Comparison of ENCODE assay signal across 10 mouse cellular contexts in genomic region chr19:31279797-31280486, GRCm38 (mm10).
DNase-seq lines count a peak whose midpoint lies in the region; ATAC-seq and TF ChIP-seq lines count a peak whose summit lies in the region.
"Had no signal": no experiment of that assay in that cellular context is flagged by ENCODE, and none has a peak within 500 bp of the region (broad histone marks: within the 10 kb centered on the region; RNA-seq: fewer than 3 reads in every experiment).

No protein-coding gene starts in this region.

- in situ Hi-C loops in Patski (cut with MboI; ENCODE audit: low pct_unique_long_range_greater_than_20kb): no loop called here

- DNase-seq in kidney, adult 18-20 months: peak; percentile 10
- peak; percentile 10 for DNase-seq in Patski (ENCODE audit: low read depth, low spot score)
- DNase-seq in forebrain, postnatal 0 days: peak; percentile 45
- DNase-seq in layer of hippocampus, postnatal 36 days: peak; percentile 63 to 64
- no peak for DNase-seq in thymus, adult 18-20 months
- DNase-seq in limb, embryonic 10.5 days (ENCODE audit: low spot score): no peak

- POLR2A ChIA-PET in Patski (lab: Charles Lee): no interaction called here

- H3K9ac ChIP-seq in kidney, embryonic 16.5 days (replicated peaks; ENCODE audit: low read length): no peak overlapping the region
- H3K9ac ChIP-seq in forebrain, postnatal 0 days: no peak overlapping the region
- no peak overlapping the region for H3K9ac ChIP-seq in midbrain, embryonic 15.5 days
- H3K9ac ChIP-seq: embryonic facial prominence, embryonic 12.5 days; hindbrain, embryonic 15.5 days had no signal

- H3K36me3 ChIP-seq in kidney, embryonic 16.5 days (ENCODE audit: insufficient read depth, low read length): no peaks in the 10 kb centered on the region
- H3K36me3 ChIP-seq in forebrain, postnatal 0 days (ENCODE audit: insufficient read depth): no peaks in the 10 kb centered on the region
- H3K36me3 ChIP-seq in midbrain, embryonic 15.5 days (replicated peaks): no peaks in the 10 kb centered on the region
- H3K36me3 ChIP-seq in limb, embryonic 10.5 days: no peaks in the 10 kb centered on the region
- H3K36me3 ChIP-seq: embryonic facial prominence, embryonic 12.5 days; hindbrain, embryonic 15.5 days had no signal

- no peak overlapping the region for H3K4me3 ChIP-seq in kidney, embryonic 16.5 days (ENCODE audit: low read length)
- H3K4me3 ChIP-seq in forebrain, postnatal 0 days (ENCODE audit: low read depth, low read length): no peak overlapping the region
- H3K4me3 ChIP-seq in midbrain, embryonic 15.5 days: no peak overlapping the region
- no peak overlapping the region for H3K4me3 ChIP-seq in limb, embryonic 10.5 days
- H3K4me3 ChIP-seq: embryonic facial prominence, embryonic 12.5 days; hindbrain, embryonic 15.5 days had no signal

- H3K27me3 ChIP-seq in kidney, embryonic 16.5 days (ENCODE audit: insufficient read depth, low read length): no peaks in the 10 kb centered on the region
- peaks cover 8% of the 10 kb centered on the region for H3K27me3 ChIP-seq in Patski
- H3K27me3 ChIP-seq in forebrain, postnatal 0 days (ENCODE audit: insufficient read depth, low read length): no peaks in the 10 kb centered on the region
- H3K27me3 ChIP-seq in midbrain, embryonic 15.5 days (replicated peaks): no peaks in the 10 kb centered on the region
- no peaks in the 10 kb centered on the region for H3K27me3 ChIP-seq in limb, embryonic 10.5 days (ENCODE audit: low read depth, poor library complexity, severe bottlenecking)
- H3K27me3 ChIP-seq: embryonic facial prominence, embryonic 12.5 days; hindbrain, embryonic 15.5 days had no signal

- CTCF ChIA-PET in Patski (lab: Charles Lee): no interaction called here

- H3K27ac ChIP-seq in kidney, embryonic 16.5 days (ENCODE audit: low read length): no peak overlapping the region
- H3K27ac ChIP-seq in forebrain, postnatal 0 days (ENCODE audit: low read depth, low read length): no peak overlapping the region
- no peak overlapping the region for H3K27ac ChIP-seq in midbrain, embryonic 15.5 days
- H3K27ac ChIP-seq in limb, embryonic 10.5 days: no peak overlapping the region
- H3K27ac ChIP-seq: embryonic facial prominence, embryonic 12.5 days; hindbrain, embryonic 15.5 days had no signal

- H3K4me2 ChIP-seq in kidney, embryonic 16.5 days (replicated peaks; ENCODE audit: low read depth, low read length): no peak overlapping the region
- no peak overlapping the region for H3K4me2 ChIP-seq in forebrain, postnatal 0 days (ENCODE audit: low read depth)
- H3K4me2 ChIP-seq in midbrain, embryonic 15.5 days: no peak overlapping the region
- H3K4me2 ChIP-seq: embryonic facial prominence, embryonic 12.5 days; hindbrain, embryonic 15.5 days had no signal

- 81% methylated on average over 7 of the region's 7 CpGs for WGBS in kidney, embryonic 16.5 days
- 50% methylated on average over 7 of the region's 7 CpGs for WGBS in forebrain, postnatal 0 days
- 71% methylated on average over 7 of the region's 7 CpGs for WGBS in midbrain, embryonic 15.5 days
- 91% methylated on average over 7 of the region's 7 CpGs for WGBS in limb, embryonic 10.5 days

- H3K9me3 ChIP-seq in kidney, embryonic 16.5 days (ENCODE audit: low read length): no peaks in the 10 kb centered on the region
- H3K9me3 ChIP-seq in forebrain, postnatal 0 days (ENCODE audit: low read length): no peaks in the 10 kb centered on the region
- no peaks in the 10 kb centered on the region for H3K9me3 ChIP-seq in midbrain, embryonic 15.5 days
- no peaks in the 10 kb centered on the region for H3K9me3 ChIP-seq in limb, embryonic 10.5 days (replicated peaks)
- H3K9me3 ChIP-seq: embryonic facial prominence, embryonic 12.5 days; hindbrain, embryonic 15.5 days had no signal

- H3K4me1 ChIP-seq in kidney, embryonic 16.5 days (ENCODE audit: insufficient read depth, low read length): no peaks in the 10 kb centered on the region
- no peaks in the 10 kb centered on the region for H3K4me1 ChIP-seq in forebrain, postnatal 0 days (ENCODE audit: insufficient read depth)
- H3K4me1 ChIP-seq in midbrain, embryonic 15.5 days: no peaks in the 10 kb centered on the region
- peaks cover 10% of the 10 kb centered on the region for H3K4me1 ChIP-seq in limb, embryonic 10.5 days

- TF ChIP-seq CTCF in Patski (IDR thresholded peaks at IDR 0.05): no peak
- no peak for TF ChIP-seq CTCF in forebrain, postnatal 0 days (IDR thresholded peaks at IDR 0.05; ENCODE audit: low read depth)

- no peak for ATAC-seq in kidney, embryonic 16.5 days (ENCODE audit: low FRiP score, low TSS enrichment)
- no peak for ATAC-seq in Patski
- ATAC-seq in forebrain, postnatal 0 days: peak; percentile 34; the same call in 1 of the 2 replicates
- no peak for ATAC-seq in midbrain, embryonic 15.5 days (replicated peaks)

Comparison
In these comparisons a context has a peak if more than half of its experiments do, and no peak if none do; other contexts are left out.
1. DNase-seq: peak in kidney, adult 18-20 months (single experiment), Patski (single experiment), forebrain, postnatal 0 days (single experiment) and layer of hippocampus, postnatal 36 days (2 of 2); none in thymus, adult 18-20 months (0 of 2) and limb, embryonic 10.5 days (single experiment).